Mouse (Mus musculus): ENCODE measurements around the gene Gng10.

DNA sequence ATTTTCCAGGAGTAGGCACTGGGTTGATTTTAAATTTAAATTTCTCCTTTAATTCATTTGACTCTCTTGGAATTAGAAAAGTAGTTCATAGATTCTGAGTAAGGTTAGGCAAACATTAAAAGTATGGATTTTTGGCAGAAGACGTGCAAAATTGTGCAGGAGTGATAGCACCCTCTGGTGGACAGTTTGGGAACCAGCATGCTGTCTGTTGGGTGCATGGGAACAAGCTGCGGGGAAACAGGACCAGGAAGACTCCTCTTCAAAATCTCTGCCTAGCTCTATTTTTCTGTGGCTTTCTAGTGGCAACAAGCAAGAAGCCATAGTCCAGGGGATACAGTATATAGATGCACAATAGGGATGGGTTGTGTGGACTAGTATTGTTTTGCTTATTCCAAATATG, 35.2 kb upstream of the Gng10 start:
- TF ChIP-seq TAL1 (IDR thresholded peaks at IDR 0.05; ENCODE audit: low read length) = no peak
- no peak for TF ChIP-seq GATA1 (IDR thresholded peaks at IDR 0.05; ENCODE audit: low read length)

Data from erythroblast, embryonic 14.5 days (primary cell).